Mouse (Mus musculus) embryonic facial prominence, embryonic 14.5 days (tissue): ENCODE results near the gene Kif11. TPM values are rescaled to one million over a fixed set of nuclear protein-coding genes. Genes with fewer than 3 reads are reported as not detected.

Experiments used
- ATAC-seq: fragments of 200-750 bp; cut with Nextera tagmentation; 2 replicates; pipeline ENCODE4 v1.8.0; 2017; ENCODE audit warnings: low read depth, moderate number of reproducible peaks, moderate TSS enrichment
- DNase-seq: peaks from one replicate; pipeline ENCODE4 v3.0.0-alpha.2; 2015; ENCODE audit warnings: low spot score
- H3K27ac ChIP-seq: fragments of 300-500 bp; sonication (generic); replicated peaks from 2 replicates; pipeline ENCODE4 v1.5.1; 2014; ENCODE audit warnings: low read depth, mild to moderate bottlenecking, low read length, moderate library complexity
- H3K27me3 ChIP-seq: fragments of 300-500 bp; sonication (generic); replicated peaks from 2 replicates; pipeline ENCODE4 v1.6.1; 2014; ENCODE audit warnings: low read length; ENCODE audit not compliant: control insufficient read depth, insufficient read depth
- H3K36me3 ChIP-seq: fragments of 300-500 bp; sonication (generic); 2 replicates; pipeline ENCODE4 v1.6.1; 2014; ENCODE audit warnings: low read length, mixed read lengths; ENCODE audit not compliant: control insufficient read depth, insufficient read depth
- H3K4me1 ChIP-seq: fragments of 300-500 bp; sonication (generic); 2 replicates; pipeline ENCODE4 v1.6.1; 2014; ENCODE audit warnings: antibody characterized with exemption, low read length; ENCODE audit not compliant: control insufficient read depth, insufficient read depth
- H3K4me2 ChIP-seq: fragments of 300-500 bp; sonication (generic); 2 replicates; pipeline ENCODE4 v1.6.1; 2014; ENCODE audit warnings: low read depth, mild to moderate bottlenecking, low read length, moderate library complexity, mixed read lengths
- H3K4me3 ChIP-seq: fragments of 300-500 bp; sonication (generic); 2 replicates; pipeline ENCODE4 v1.5.1; 2014; ENCODE audit warnings: low read depth, mild to moderate bottlenecking, low read length
- H3K9ac ChIP-seq: fragments of 300-500 bp; sonication (generic); 2 replicates; pipeline ENCODE4 v1.6.1; 2014; ENCODE audit warnings: low read depth, mild to moderate bottlenecking, low read length, moderate library complexity, mixed read lengths
- H3K9me3 ChIP-seq: fragments of 300-500 bp; sonication (generic); 2 replicates; pipeline ENCODE4 v1.6.1; 2016; ENCODE audit warnings: low read length; ENCODE audit not compliant: control insufficient read depth
- WGBS: fragments of 180-500 bp; shearing (Covaris S2); extraction: QIAGEN DNeasy Blood & Tissue Kit; methylation state at CpG from one replicate; pipeline ENCODE4 v1.1.7; 2014; 5-methylcytosine and 5-hydroxymethylcytosine counted together
- polyA plus RNA-seq: library from polyadenylated mRNA; unstranded; fragments of >200 nt; fragmentation: Nextera tagmentation; extraction: Ambion mirVana; gene quantifications from 2 replicates; pipeline ENCODE4 v1.2.1, GENCODE M21; 2014

Gene Kif11
- polyA plus RNA-seq, 1 experiment from 2014 or later, result 43.2 TPM

DNA sequence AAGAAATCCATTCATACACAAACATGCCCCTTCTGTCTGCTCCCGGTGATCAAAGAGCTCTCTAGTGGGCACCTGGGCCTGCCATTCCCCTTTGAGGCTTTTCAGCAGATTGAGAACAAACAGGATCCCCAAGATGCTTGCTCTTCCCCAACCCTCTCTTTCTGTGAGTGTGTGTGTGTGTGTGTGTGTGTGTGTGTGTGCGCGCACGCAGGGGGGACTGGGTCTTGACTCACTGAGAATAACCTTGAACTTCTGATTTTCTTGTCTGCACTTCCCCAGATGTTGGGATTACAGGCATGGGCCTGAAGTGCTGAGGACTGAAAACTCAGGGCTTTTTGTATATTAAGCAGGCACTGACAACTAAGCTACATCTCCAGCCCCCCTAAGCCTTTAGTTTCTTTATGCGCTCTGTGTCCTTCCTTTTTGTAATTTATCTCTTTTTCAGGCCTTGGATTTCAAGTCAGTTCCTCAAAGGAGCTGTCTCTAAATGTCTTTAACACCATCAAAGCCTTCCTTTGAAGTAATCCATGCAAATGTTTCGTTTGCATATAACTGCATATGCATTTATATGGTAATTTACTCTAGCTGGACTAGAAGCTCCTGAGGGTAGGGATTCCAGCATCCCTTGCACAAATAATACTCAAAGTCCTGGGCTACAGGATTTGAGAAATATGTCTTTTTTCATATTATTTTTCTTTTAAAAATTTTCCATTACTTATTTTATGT is 92.8 kb downstream of the Kif11 start:
- DNase-seq (no peak), ATAC-seq (no peak)

More for the DNA sequence above, 92.8 kb downstream of the Kif11 start:
- no peaks in the 10 kb centered on the region for H3K27me3 ChIP-seq
- WGBS, result 66% methylated on average over 6 of the region's 6 CpGs
- H3K9me3 ChIP-seq, result no peaks in the 10 kb centered on the region
- no peaks in the 10 kb centered on the region for H3K4me1 ChIP-seq
- H3K9ac ChIP-seq, result no peak overlapping the region
- no peak overlapping the region for H3K4me2 ChIP-seq
- no peak overlapping the region for H3K4me3 ChIP-seq
- no peak overlapping the region for H3K27ac ChIP-seq
- no peaks in the 10 kb centered on the region for H3K36me3 ChIP-seq

Other genes starting within 250 kb of the Kif11 start
- 96.0 and 102 TPM in 2 replicates for gene March5, start 168.9 kb upstream of the Kif11 start, polyA plus RNA-seq
- gene Cpeb3, start 167.8 kb upstream of the Kif11 start, polyA plus RNA-seq, result 1.5 and 1.9 TPM in 2 replicates
- 50.3 and 51.1 TPM in 2 replicates for gene Ide, start 38.6 kb upstream of the Kif11 start, polyA plus RNA-seq
- 6.2 and 6.7 TPM in 2 replicates for gene Hhex, start 58.4 kb downstream of the Kif11 start, polyA plus RNA-seq
- gene Exoc6, start 174.0 kb downstream of the Kif11 start, polyA plus RNA-seq, result 10.7 and 13.0 TPM in 2 replicates